Mouse (Mus musculus): Measurements from ENCODE around the gene Lrrfip1.

Lrrfip1 gene

GRCm38 (mm10) chr1:90998891-90999611 lies 514 bp downstream of the Lrrfip1 start:
- DNase-seq (ENCODE audit: low spot score in 2 of 2) = peak in 1 of 2 experiments; percentile 63

DNA sequence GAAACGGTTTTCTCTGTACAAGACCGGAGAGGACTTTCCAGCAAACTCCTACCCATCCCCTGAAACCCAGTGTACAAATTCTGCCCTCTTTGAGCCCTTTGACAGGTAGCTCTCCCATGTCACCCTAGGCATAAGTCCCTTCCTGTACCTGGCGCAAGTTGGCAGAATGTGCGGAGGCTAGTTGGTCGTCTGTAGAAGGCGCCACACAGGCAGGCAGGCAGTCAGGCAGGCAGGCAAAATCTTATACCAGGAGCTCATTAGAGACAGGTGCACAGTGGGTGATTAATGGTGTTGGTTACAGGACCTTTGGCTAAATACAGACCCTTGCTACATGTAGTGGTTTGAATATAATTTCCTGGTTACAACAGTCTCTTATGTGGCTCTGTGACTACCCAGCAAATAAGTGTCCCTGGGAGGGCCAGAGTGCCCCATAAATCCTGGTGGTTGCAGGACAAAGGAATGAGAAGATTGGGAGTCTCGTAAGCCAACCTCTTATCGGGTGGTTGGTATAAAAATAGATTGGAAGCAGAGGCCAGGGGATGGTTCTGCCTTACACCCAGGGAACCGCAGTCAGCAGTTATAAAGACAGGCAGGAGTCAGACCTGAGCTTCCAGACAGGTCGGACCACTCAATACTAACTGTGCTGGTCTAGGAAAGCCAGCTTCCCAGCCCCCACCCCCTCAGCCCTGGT lies 1.5 kb downstream of the Lrrfip1 start:
- peak in 1 of 2 experiments; percentile 53 for DNase-seq (ENCODE audit: low spot score in 2 of 2)

DNA sequence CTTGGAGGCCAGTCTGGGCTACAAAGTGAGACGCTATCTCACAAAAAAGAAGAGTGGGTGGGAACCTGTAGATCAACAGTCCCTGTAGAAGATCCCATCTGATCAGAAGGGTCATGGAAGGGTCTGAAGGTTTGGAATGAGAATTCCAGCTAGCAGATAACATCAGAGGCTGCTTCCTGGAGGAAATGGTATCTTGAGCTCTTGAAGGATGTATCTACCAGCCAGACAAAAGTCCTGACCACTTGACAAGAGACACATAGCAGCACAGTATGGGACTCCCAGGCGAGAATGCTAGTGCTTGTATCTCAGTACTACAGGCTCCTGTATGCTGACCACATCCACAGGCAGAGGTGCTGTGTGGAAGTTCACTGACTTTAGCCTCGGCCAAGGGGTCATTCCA lies 2.6 kb downstream of the Lrrfip1 start:
- no peak for DNase-seq (ENCODE audit: low spot score in 2 of 2)

DNA sequence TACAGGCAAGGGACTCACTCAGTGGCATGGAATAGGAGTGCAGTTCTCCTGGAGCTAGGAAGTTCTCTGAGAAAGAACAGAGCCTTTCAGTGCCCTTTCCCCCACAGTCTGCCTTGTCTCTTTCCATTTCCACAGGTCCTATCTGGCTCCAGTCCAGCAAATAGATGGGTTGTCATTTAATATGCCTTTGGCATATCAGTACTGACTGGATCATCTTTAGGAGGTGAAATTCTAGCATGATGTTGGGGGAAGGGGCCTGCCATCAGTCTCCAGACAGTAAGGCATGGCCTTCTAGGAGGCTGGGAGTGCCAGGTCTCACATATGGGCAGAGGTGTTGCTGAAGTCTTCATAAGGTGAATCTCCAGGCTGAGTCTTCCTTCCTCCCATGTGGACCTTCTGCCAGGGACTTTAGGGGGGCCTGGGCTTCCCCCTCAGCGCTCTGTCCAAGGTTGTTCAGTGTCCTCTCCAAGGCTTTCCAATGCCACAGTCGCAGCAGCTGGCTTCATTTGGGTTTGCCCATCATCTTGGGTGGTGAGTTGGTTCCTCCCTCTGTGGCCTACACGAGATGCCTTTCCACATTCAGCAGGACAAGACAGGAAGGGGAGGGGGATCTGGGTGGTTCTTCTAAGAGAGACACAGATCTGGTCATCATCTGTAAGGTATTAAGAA lies 3.5 kb downstream of the Lrrfip1 start:
- peak in 1 of 2 experiments; percentile 54 for DNase-seq (ENCODE audit: low spot score in 2 of 2)

- no peak for DNase-seq (ENCODE audit: low spot score in 2 of 2)
Observed at GRCm38 (mm10) chr1:91002641-91003040, 4.1 kb downstream of the Lrrfip1 start.

DNA sequence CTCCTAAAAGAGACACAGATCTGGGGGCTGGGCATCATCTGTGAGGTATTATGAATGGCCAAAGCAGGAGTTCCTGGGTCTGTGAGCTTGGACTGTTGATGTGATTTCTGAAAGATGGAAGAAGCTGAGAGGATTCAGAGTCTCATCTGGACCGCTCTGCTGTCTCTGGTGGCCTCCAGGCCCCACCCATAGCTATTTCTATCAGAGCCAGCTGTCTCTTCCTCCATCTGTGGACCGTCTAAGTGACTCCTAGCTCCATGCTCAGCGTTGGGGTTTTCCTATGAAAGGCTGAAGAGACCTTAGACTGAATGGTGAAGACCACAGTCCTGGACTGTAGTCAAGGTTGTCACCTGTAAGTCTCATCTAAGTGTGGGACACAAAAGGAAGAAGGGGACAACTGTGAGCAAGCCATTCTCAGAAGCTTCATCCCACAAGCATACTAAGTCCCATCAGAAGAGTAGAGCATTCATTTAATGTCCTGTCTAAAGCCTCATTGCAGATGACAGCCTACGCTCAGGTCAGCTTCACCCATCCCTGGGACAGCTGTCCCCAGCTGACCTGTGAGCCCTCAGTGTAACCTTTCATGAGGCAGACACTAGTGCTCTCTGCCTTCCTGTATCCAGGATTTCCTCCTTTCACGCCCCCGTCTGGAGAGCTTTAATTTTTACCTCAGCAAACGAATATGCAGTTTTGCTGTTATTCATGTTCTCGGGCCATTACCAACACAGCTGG lies 5.2 kb downstream of the Lrrfip1 start:
- no peak for DNase-seq (ENCODE audit: low spot score in 2 of 2)

GRCm38 (mm10) chr1:91006037-91006436 lies 7.5 kb downstream of the Lrrfip1 start:
- DNase-seq (ENCODE audit: low spot score in 2 of 2) = no peak

- DNase-seq (ENCODE audit: low spot score in 2 of 2) = no peak
Observed at GRCm38 (mm10) chr1:91006708-91007107, 8.2 kb downstream of the Lrrfip1 start.

DNA sequence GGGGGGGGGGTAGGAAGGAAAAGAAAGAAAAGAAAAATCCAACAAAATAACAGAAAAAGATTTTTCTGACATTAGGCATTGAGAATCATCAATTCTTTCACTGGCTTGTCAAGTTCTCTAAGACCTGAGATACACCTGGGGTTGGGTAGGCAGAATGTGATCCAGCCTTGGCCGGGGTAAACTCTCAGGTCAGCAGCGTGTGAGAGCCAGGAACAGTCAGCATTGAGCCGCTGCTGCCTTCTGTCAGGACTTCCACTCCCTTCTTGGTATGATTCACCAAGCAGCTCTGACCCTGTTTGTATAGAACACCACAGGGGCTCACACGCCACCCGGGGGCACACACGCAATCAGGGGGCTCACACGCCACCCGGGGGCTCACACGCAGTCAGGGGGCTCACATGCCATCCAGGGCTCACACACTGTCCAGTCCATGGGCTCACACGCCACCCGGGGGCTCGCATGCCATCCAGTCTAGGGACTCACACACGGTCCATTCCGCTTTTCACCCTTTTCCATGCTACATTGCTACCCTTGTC lies 9.7 kb downstream of the Lrrfip1 start:
- DNase-seq (ENCODE audit: low spot score in 2 of 2) = no peak

DNA sequence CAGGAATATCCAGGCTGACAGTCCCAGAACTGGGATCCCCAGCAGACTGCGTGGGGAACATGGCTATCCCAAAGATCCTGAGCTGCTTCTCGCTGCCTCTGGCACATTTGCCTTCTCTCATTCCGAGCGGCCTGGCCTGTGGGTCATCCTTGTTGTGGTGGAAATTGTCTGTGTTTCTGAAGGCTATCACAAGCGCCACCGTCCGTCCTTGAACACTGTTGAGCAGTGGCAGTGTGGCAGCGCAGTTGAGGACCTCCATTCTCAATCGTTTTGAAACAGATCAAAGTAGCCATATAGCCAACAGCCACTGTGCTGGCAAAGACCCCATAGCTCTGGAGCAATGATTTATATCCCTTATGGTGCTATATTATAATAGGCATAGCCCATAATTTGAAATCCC lies 10.2 kb downstream of the Lrrfip1 start:
- no peak for DNase-seq (ENCODE audit: low spot score in 2 of 2)

- DNase-seq (ENCODE audit: low spot score in 2 of 2) = no peak
Observed at GRCm38 (mm10) chr1:91009266-91009665, 10.7 kb downstream of the Lrrfip1 start.

- no peak for DNase-seq (ENCODE audit: low spot score in 2 of 2)
Observed at GRCm38 (mm10) chr1:91010216-91010615, 11.7 kb downstream of the Lrrfip1 start.

GRCm38 (mm10) chr1:91010716-91011115 lies 12.2 kb downstream of the Lrrfip1 start:
- DNase-seq (ENCODE audit: low spot score in 2 of 2) = no peak

- DNase-seq (ENCODE audit: low spot score in 2 of 2) = no peak
Observed at GRCm38 (mm10) chr1:91011336-91011735, 12.8 kb downstream of the Lrrfip1 start.

GRCm38 (mm10) chr1:91013803-91014202 lies 15.3 kb downstream of the Lrrfip1 start:
- no peak for DNase-seq (ENCODE audit: low spot score in 2 of 2)

DNA sequence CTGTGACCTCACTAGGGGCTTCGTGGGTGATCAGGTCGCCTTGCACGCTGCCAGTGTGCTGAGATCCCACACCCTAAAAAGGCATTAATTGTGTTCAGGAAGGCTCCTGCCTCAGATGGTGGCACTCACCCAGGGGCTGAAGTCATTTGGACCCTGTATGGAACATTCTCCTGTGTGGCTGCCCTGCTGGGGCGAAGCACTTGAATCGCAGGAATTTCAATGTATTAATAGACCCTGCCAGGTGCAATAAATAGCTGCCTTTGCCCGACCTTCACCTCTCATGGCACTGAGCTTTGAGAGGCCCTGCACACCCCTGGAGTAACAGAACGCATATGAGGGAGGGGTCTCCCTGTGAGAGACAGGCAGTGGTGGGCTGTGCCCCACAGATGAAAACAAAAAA lies 17.0 kb downstream of the Lrrfip1 start:
- DNase-seq (ENCODE audit: low spot score in 2 of 2) = no peak

DNA sequence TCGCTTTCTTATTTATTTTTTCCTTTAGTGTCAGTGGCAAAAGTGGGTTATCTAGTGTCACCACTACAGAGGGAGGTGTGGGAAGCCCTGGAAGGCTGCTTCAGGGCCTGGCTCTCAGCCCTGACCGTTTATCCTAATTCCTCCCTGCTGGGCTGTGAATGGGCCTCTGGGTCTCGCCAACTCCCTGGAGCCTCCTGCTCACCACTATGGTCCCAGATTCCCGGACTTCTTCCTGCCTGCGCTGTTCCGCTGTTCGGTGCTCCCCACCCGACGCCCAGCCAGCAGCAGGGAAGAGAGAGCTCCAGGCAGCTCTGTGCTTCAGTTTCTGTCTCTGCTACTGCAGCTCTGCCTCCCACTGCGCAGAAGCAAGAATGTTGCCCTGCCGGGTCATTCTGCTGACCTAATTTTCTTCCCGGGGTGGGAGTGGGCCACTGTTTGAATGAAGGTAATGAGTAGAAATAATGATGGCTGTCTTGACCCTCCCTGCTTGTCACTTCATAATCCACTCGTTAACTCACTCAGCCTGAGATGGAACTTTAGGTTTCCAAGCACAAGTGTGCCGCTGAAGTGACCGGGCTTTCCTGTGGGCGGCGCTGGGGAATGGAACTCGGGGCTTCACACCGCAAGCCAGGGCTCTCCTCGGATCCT lies 18.7 kb downstream of the Lrrfip1 start:
- no peak for DNase-seq (ENCODE audit: low spot score in 2 of 2)

DNA sequence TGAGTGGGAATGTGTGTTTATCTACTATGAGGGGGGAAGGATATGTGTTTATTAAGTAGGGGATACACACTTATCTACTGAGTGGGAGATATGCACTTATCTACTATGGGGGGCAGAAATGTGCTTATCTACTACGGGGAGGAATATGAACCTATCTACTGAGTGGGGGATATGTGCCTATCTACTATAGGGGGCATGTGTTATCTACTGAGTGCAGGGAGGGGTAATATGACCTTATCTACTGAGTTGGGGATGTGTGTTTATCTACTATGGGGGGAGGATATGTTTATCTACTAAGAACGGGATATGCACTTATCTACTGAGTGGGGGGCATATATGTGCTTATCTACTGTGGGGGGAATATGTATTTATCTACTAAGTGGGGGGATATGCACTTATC lies 20.8 kb downstream of the Lrrfip1 start:
- DNase-seq (ENCODE audit: low spot score in 2 of 2) = no peak

DNA sequence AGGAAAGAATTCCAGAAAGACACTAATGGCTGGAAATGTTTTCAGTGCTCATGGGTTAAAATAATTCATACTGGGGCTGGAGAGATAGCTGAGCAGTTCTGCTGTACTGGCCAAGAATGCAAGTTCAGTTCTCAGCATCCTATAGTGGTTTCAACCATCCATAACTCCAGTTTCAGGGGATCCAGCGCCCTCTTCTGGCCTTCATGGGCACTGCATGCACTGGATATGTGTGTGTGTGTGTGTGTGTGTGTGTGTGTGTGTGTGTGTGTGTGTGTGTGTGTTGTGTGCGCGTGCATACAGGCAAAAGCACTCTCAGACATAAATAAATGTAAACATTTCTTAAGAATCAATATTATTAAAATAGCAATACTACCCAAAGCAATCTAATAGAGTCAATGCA lies 22.8 kb downstream of the Lrrfip1 start:
- DNase-seq (ENCODE audit: low spot score in 2 of 2) = no peak

GRCm38 (mm10) chr1:91022157-91022895 lies 23.8 kb downstream of the Lrrfip1 start:
- no peak for DNase-seq (ENCODE audit: low spot score in 2 of 2)

GRCm38 (mm10) chr1:91023230-91023629 lies 24.7 kb downstream of the Lrrfip1 start:
- no peak for DNase-seq (ENCODE audit: low spot score in 2 of 2)

All from spleen, postnatal 4 days (tissue).